Mouse (Mus musculus) left cerebral cortex, adult 2 months (tissue): ENCODE data around the gene Cnn1. TPM values are rescaled to one million over a fixed set of nuclear protein-coding genes. Genes with fewer than 3 reads are reported as not detected.

Experiments
- DNase-seq, 2 experiments: peaks; one replicate each; pipeline ENCODE4 v3.0.0; 2021 to 2022; ENCODE audit warnings: low spot score in 2 of 2, mixed read lengths in 1 of 2; ENCODE audit errors: extremely low spot score in 1 of 2
- H3K27ac ChIP-seq: fragments of 200-600 bp; 2 replicates; pipeline ENCODE4 v1.8.1; 2022
- H3K4me3 ChIP-seq: fragments of 200-600 bp; 2 replicates; pipeline ENCODE4 v1.8.1; 2022
- CTCF ChIP-seq: fragments of 200-600 bp; IDR thresholded peaks from 2 replicates; pipeline ENCODE4 v1.8.1; 2022; ENCODE audit warnings: antibody characterized with exemption, mild to moderate bottlenecking, moderate library complexity
- intact Hi-C: fragments of 180-260 bp; cut with DNase I; formaldehyde crosslinking; loops from one replicate; pipeline ENCODE4 v1.15.1; 2025
- microRNA-seq, 2 experiments: library from miRNA; unstranded; fragments of <30 nt; microRNA quantifications; one replicate each; pipeline ENCODE4 v1.2.0; 2021
- total RNA-seq, 2 experiments: library from RNA; stranded (reverse); gene quantifications; 2 replicates each; pipeline ENCODE4 v1.2.3; 2021

Gene Cnn1
- total RNA-seq, 2 experiments from 2014 or later = 0.41 to 1.3 TPM

GRCm38 (mm10) chr9:22150946-22151345 is 51.9 kb downstream of the Cnn1 start:
- intact Hi-C loops = loop anchor here (10.0 kb wide), 1 partner anchor 546 kb away; no protein-coding TSS in a partner anchor
- Histone ChIP-seq H3K4me3 (no peak overlapping the region), H3K27ac (no peak overlapping the region)
- DNase-seq = no peak
- no peak for TF ChIP-seq CTCF

GRCm38 (mm10) chr9:22153810-22154209 is 54.8 kb downstream of the Cnn1 start:
- intact Hi-C loops = loop anchor here (10.0 kb wide), 1 partner anchor 549 kb away; no protein-coding TSS in a partner anchor
- no peak for DNase-seq
- no peak; the same call in 1 of the 2 replicates for TF ChIP-seq CTCF
- no peak overlapping the region for H3K4me3 ChIP-seq
- H3K27ac ChIP-seq = no peak overlapping the region

- DNase-seq = peak; percentile 54 to 62
- H3K4me3 ChIP-seq = no peak overlapping the region
- H3K27ac ChIP-seq = no peak overlapping the region
- intact Hi-C loops = loop anchor here (2.0 to 10.0 kb wide), 3 partner anchors 69 to 551 kb away; partner anchors contain the start of gene Zfp809
- TF ChIP-seq CTCF = peak; percentile 97
These were observed 56.6 kb downstream of the Cnn1 start for GRCm38 (mm10) chr9:22155614-22156013.

- peak; percentile 97 to 99 for DNase-seq
- Histone ChIP-seq H3K4me3 (peak within 1 kb of the TSS; percentile 78), H3K27ac (peak within 1 kb of the TSS; percentile 95)
- intact Hi-C loops = loop anchor here (2.0 to 10.0 kb wide), 3 partner anchors 68 to 552 kb away; partner anchors contain the start of gene Zfp809
- TF ChIP-seq CTCF = peak; percentile 8
These were observed 57.7 kb downstream of the Cnn1 start, which contains the start of gene Pigyl for GRCm38 (mm10) chr9:22156497-22157245. Pigyl (plus strand) TSS chr9:22156846.

- TF ChIP-seq CTCF = no peak
- H3K4me3 ChIP-seq = peak overlapping the region; percentile 78
- H3K27ac ChIP-seq = peak overlapping the region; percentile 95
- intact Hi-C loops = loop anchor here (2.0 to 10.0 kb wide), 3 partner anchors 67 to 553 kb away; partner anchors contain the start of gene Zfp809
- no peak for DNase-seq
These were observed 58.7 kb downstream of the Cnn1 start for GRCm38 (mm10) chr9:22157516-22158265.

Small RNA genes within 50 kb of the gene (microRNA-seq; reads per million reads assigned to microRNA genes)
- gene Mir7084 = 0.72 to 0.97 reads per million in 2 experiments

Other genes starting within 250 kb of the Cnn1 start
- 10 to 100 TPM; 15.8 to 18.1 TPM for gene Dock6, start 246.6 kb upstream of the Cnn1 start, total RNA-seq
- 10 to 100 TPM; 10.9 to 15.7 TPM for gene Rab3d, start 181.0 kb upstream of the Cnn1 start, total RNA-seq
- 10 to 100 TPM; 18.2 to 18.9 TPM for gene Ccdc159, start 171.7 kb upstream of the Cnn1 start, total RNA-seq
- 10 to 100 TPM; 31.4 to 35.5 TPM for gene Tmem205, start 171.7 kb upstream of the Cnn1 start, total RNA-seq
- 100 to 1,000 TPM; 181 to 183 TPM for gene Plppr2, start 162.2 kb upstream of the Cnn1 start, total RNA-seq
- gene Swsap1, start 143.5 kb upstream of the Cnn1 start, total RNA-seq = 10 to 100 TPM; 12.7 to 14.0 TPM
- gene Epor, start 135.7 kb upstream of the Cnn1 start, total RNA-seq = 10 to 100 TPM; 10.2 to 12.1 TPM
- gene Rgl3, start 109.8 kb upstream of the Cnn1 start, total RNA-seq = 1 to 10 TPM; 2.1 to 3.1 TPM
- 10 to 100 TPM in 1 of 2 experiments, 1 to 10 TPM in 1; 9.3 to 10.7 TPM for gene Ccdc151, start 96.6 kb upstream of the Cnn1 start, total RNA-seq
- gene Prkcsh, start 96.4 kb upstream of the Cnn1 start, total RNA-seq = 100 to 1,000 TPM in 1 of 2 experiments, 10 to 100 TPM in 1; 85.9 to 104 TPM
- 100 to 1,000 TPM; 148 to 153 TPM for gene Elavl3, start 47.2 kb upstream of the Cnn1 start, total RNA-seq
- gene Gm49318, start 28.0 kb upstream of the Cnn1 start, total RNA-seq = 1 to 10 TPM; 2.1 to 2.3 TPM
- 10 to 100 TPM; 20.0 to 24.8 TPM for gene Zfp653, start 27.8 kb upstream of the Cnn1 start, total RNA-seq
- gene Ecsit, start 13.8 kb upstream of the Cnn1 start, total RNA-seq = 10 to 100 TPM; 43.0 to 46.8 TPM
- 10 to 100 TPM; 63.4 to 65.3 TPM for gene Elof1, start 18.0 kb downstream of the Cnn1 start, total RNA-seq
- under 1 TPM in 1 of 2 experiments, not detected in 1; 0.51 TPM for gene Acp5, start 36.5 kb downstream of the Cnn1 start, total RNA-seq
- 10 to 100 TPM; 40.1 to 43.4 TPM for gene Pigyl, start 57.6 kb downstream of the Cnn1 start, total RNA-seq
- not detected for gene Zfp872, start 88.9 kb downstream of the Cnn1 start, total RNA-seq
- gene Zfp809, start 126.5 kb downstream of the Cnn1 start, total RNA-seq = 10 to 100 TPM; 21.4 to 21.8 TPM
- gene Zfp599, start 160.7 kb downstream of the Cnn1 start, total RNA-seq = 1 to 10 TPM; 3.7 to 4.5 TPM
- gene Zfp810, start 208.4 kb downstream of the Cnn1 start, total RNA-seq = 10 to 100 TPM; 12.6 to 16.4 TPM